Mouse (Mus musculus) liver, embryonic 12.5 days (tissue): Measurements from ENCODE around the gene Lyl1. TPM values are rescaled to one million over a fixed set of nuclear protein-coding genes. Genes with fewer than 3 reads are reported as not detected.

ENCODE experiments used
- ATAC-seq: fragments of 200-750 bp; cut with Nextera tagmentation; 2 replicates; pipeline ENCODE4 v1.8.0; 2017; ENCODE audit warnings: moderate number of reproducible peaks, mild to moderate bottlenecking, moderate library complexity
- H3K27ac ChIP-seq: fragments of 300-500 bp; sonication (generic); 2 replicates; pipeline ENCODE4 v1.5.1; 2016; ENCODE audit warnings: mild to moderate bottlenecking
- H3K27me3 ChIP-seq: fragments of 300-500 bp; sonication (generic); replicated peaks from 2 replicates; pipeline ENCODE4 v1.6.1; 2016; ENCODE audit warnings: mild to moderate bottlenecking, moderate library complexity
- H3K36me3 ChIP-seq: fragments of 300-500 bp; sonication (generic); 2 replicates; pipeline ENCODE4 v1.6.1; 2016; ENCODE audit warnings: mild to moderate bottlenecking, moderate library complexity
- H3K4me1 ChIP-seq: fragments of 300-500 bp; sonication (generic); 2 replicates; pipeline ENCODE4 v1.6.1; 2016
- H3K4me2 ChIP-seq: fragments of 300-500 bp; sonication (generic); 2 replicates; pipeline ENCODE4 v1.6.1; 2016; ENCODE audit warnings: mild to moderate bottlenecking, moderate library complexity
- H3K4me3 ChIP-seq: fragments of 300-500 bp; sonication (generic); 2 replicates; pipeline ENCODE4 v1.5.1; 2016; ENCODE audit warnings: mild to moderate bottlenecking, moderate library complexity
- H3K9ac ChIP-seq: fragments of 300-500 bp; sonication (generic); 2 replicates; pipeline ENCODE4 v1.6.1; 2016; ENCODE audit warnings: mild to moderate bottlenecking, moderate library complexity
- H3K9me3 ChIP-seq: fragments of 300-500 bp; sonication (generic); replicated peaks from 2 replicates; pipeline ENCODE4 v1.6.1; 2016; ENCODE audit warnings: mild to moderate bottlenecking, moderate library complexity
- WGBS: fragments of 180-500 bp; shearing (Covaris S2); methylation state at CpG from one replicate; pipeline ENCODE4 v1.1.7; 2016; ENCODE audit not compliant: insufficient replicate concordance; 5-methylcytosine and 5-hydroxymethylcytosine counted together
- polyA plus RNA-seq: library from polyadenylated mRNA; unstranded; fragments of >200 nt; fragmentation: Nextera tagmentation; extraction: Ambion mirVana; gene quantifications from 2 replicates; pipeline ENCODE4 v1.2.1, GENCODE M21; 2016

The Lyl1 gene
- polyA plus RNA-seq, 1 experiment from 2014 or later = 83.1 TPM

GRCm38 (mm10) chr8:84715893-84716468 is 14.7 kb downstream of the Lyl1 start:
- no peak for ATAC-seq
- WGBS = 38% methylated on average over 27 of the region's 27 CpGs
- Histone ChIP-seq H3K4me1 (peaks cover 41% of the 10 kb centered on the region), H3K27me3 (peaks cover 73% of the 10 kb centered on the region), H3K9me3 (no peaks in the 10 kb centered on the region), H3K4me3 (peak overlapping the region; percentile 8; the same call in 1 of the 2 replicates), H3K36me3 (0 out of 2 replicates have a peak, but pooled peaks cover 7% of the 10 kb centered on the region), H3K4me2 (peak overlapping the region; percentile 35), H3K9ac (no peak overlapping the region), H3K27ac (no peak overlapping the region)

- Histone ChIP-seq H3K9ac (no peak overlapping the region), H3K4me3 (no peak overlapping the region), H3K4me2 (no peak overlapping the region), H3K9me3 (no peaks in the 10 kb centered on the region), H3K36me3 (0 out of 2 replicates have a peak, but pooled peaks cover 7% of the 10 kb centered on the region), H3K27me3 (peaks cover 72% of the 10 kb centered on the region), H3K4me1 (peaks cover 48% of the 10 kb centered on the region), H3K27ac (no peak overlapping the region; the same call in 1 of the 2 replicates)
- ATAC-seq = no peak
- 87% methylated on average over 11 of the region's 11 CpGs for WGBS
Observed at GRCm38 (mm10) chr8:84716790-84717189, 15.5 kb downstream of the Lyl1 start.

GRCm38 (mm10) chr8:84718476-84718875 is 17.2 kb downstream of the Lyl1 start:
- Histone ChIP-seq H3K9ac (no peak overlapping the region), H3K4me2 (no peak overlapping the region), H3K9me3 (no peaks in the 10 kb centered on the region), H3K27me3 (peaks cover 57% of the 10 kb centered on the region), H3K36me3 (0 out of 2 replicates have a peak, but pooled peaks cover 7% of the 10 kb centered on the region), H3K4me3 (no peak overlapping the region), H3K27ac (0 out of 2 replicates have a peak overlapping the region, but pooled peaks have one; percentile 34), H3K4me1 (peaks cover 48% of the 10 kb centered on the region)
- WGBS = 72% methylated on average over 5 of the region's 5 CpGs
- no peak for ATAC-seq

GRCm38 (mm10) chr8:84718959-84719690 is 17.9 kb downstream of the Lyl1 start:
- ATAC-seq = no peak
- Histone ChIP-seq H3K27ac (peak overlapping the region; percentile 34; the same call in 1 of the 2 replicates), H3K36me3 (0 out of 2 replicates have a peak, but pooled peaks cover 7% of the 10 kb centered on the region), H3K4me2 (no peak overlapping the region), H3K27me3 (peaks cover 51% of the 10 kb centered on the region), H3K9ac (no peak overlapping the region), H3K4me1 (peaks cover 50% of the 10 kb centered on the region), H3K9me3 (no peaks in the 10 kb centered on the region), H3K4me3 (no peak overlapping the region)
- WGBS = 79% methylated on average over 5 of the region's 5 CpGs

- H3K36me3 ChIP-seq = peaks cover 35% of the 10 kb centered on the region
- H3K4me1 ChIP-seq = peaks cover 73% of the 10 kb centered on the region
- H3K27me3 ChIP-seq = peaks cover 20% of the 10 kb centered on the region
- peak overlapping the region; percentile 99 for H3K27ac ChIP-seq
- H3K4me3 ChIP-seq = peak overlapping the region; percentile 63
- H3K4me2 ChIP-seq = peak overlapping the region; percentile 78
- H3K9me3 ChIP-seq = no peaks in the 10 kb centered on the region
- ATAC-seq = peak; percentile 4; the same call in 1 of the 2 replicates
- 47% methylated on average over 6 of the region's 6 CpGs for WGBS
- H3K9ac ChIP-seq = peak overlapping the region; percentile 78
Observed at GRCm38 (mm10) chr8:84722530-84722849, 21.2 kb downstream of the Lyl1 start.

- 5% methylated on average over 10 of the region's 10 CpGs for WGBS
- Histone ChIP-seq H3K4me2 (peak within 1 kb of the TSS; percentile 78), H3K4me3 (peak within 1 kb of the TSS; percentile 63), H3K9ac (peak within 1 kb of the TSS; percentile 78), H3K36me3 (peaks cover 38% of the 10 kb centered on the region), H3K27ac (peak within 1 kb of the TSS; percentile 99), H3K4me1 (peaks cover 73% of the 10 kb centered on the region), H3K27me3 (peaks cover 17% of the 10 kb centered on the region; the same call in 1 of the 2 replicates), H3K9me3 (no peaks in the 10 kb centered on the region)
- ATAC-seq = peak; percentile 91
Observed at GRCm38 (mm10) chr8:84722850-84723570, 21.8 kb downstream of the Lyl1 start, which contains the start of gene G430095P16Rik. Gene G430095P16Rik, plus strand, starts transcription at chr8:84723007.

- Histone ChIP-seq H3K36me3 (peaks cover 38% of the 10 kb centered on the region), H3K4me3 (peak overlapping the region; percentile 63), H3K9me3 (no peaks in the 10 kb centered on the region), H3K27me3 (peaks cover 13% of the 10 kb centered on the region; the same call in 1 of the 2 replicates), H3K4me2 (peak overlapping the region; percentile 78), H3K4me1 (peaks cover 78% of the 10 kb centered on the region), H3K27ac (peak overlapping the region; percentile 99), H3K9ac (peak overlapping the region; percentile 78)
- ATAC-seq = peak; percentile 47; the same call in 1 of the 2 replicates
- 19% methylated on average over 7 of the region's 7 CpGs for WGBS
Observed at GRCm38 (mm10) chr8:84723571-84723900, 22.3 kb downstream of the Lyl1 start.

- Histone ChIP-seq H3K27ac (peak overlapping the region; percentile 99), H3K27me3 (peaks cover 6% of the 10 kb centered on the region; the same call in 1 of the 2 replicates), H3K4me2 (peak overlapping the region; percentile 78), H3K9me3 (no peaks in the 10 kb centered on the region), H3K36me3 (peaks cover 39% of the 10 kb centered on the region), H3K9ac (peak overlapping the region; percentile 78), H3K4me1 (peaks cover 89% of the 10 kb centered on the region), H3K4me3 (peak overlapping the region; percentile 63)
- ATAC-seq = peak; percentile 51; the same call in 1 of the 2 replicates
- WGBS = 42% methylated on average over 9 of the region's 9 CpGs
Observed at GRCm38 (mm10) chr8:84724683-84725082, 23.4 kb downstream of the Lyl1 start.

- no peak for ATAC-seq
- 57% methylated on average over 10 of the region's 10 CpGs for WGBS
Observed at GRCm38 (mm10) chr8:84725246-84725940, 24.1 kb downstream of the Lyl1 start.

GRCm38 (mm10) chr8:84725941-84726259 is 24.6 kb downstream of the Lyl1 start:
- Histone ChIP-seq H3K4me3 (peak overlapping the region; percentile 63), H3K27me3 (no peaks in the 10 kb centered on the region; the same call in 1 of the 2 replicates), H3K4me1 (peaks cover 100% of the 10 kb centered on the region), H3K9ac (peak overlapping the region; percentile 78), H3K4me2 (peak overlapping the region; percentile 78), H3K9me3 (no peaks in the 10 kb centered on the region), H3K36me3 (peaks cover 36% of the 10 kb centered on the region), H3K27ac (peak overlapping the region; percentile 99)
- no peak for ATAC-seq
- 26% methylated on average over 3 of the region's 3 CpGs for WGBS

More at GRCm38 (mm10) chr8:84725246-84725940, 24.1 kb downstream of the Lyl1 start:
- H3K4me1 ChIP-seq = peaks cover 96% of the 10 kb centered on the region
- H3K4me3 ChIP-seq = peak overlapping the region; percentile 63
- H3K4me2 ChIP-seq = peak overlapping the region; percentile 78
- no peaks in the 10 kb centered on the region for H3K9me3 ChIP-seq
- H3K9ac ChIP-seq = peak overlapping the region; percentile 78
- peak overlapping the region; percentile 99 for H3K27ac ChIP-seq
- H3K27me3 ChIP-seq = no peaks in the 10 kb centered on the region; the same call in 1 of the 2 replicates
- H3K36me3 ChIP-seq = peaks cover 39% of the 10 kb centered on the region

- no peaks in the 10 kb centered on the region; the same call in 1 of the 2 replicates for H3K27me3 ChIP-seq
- H3K27ac ChIP-seq = peak overlapping the region; percentile 99
- WGBS = 76% methylated on average over 3 of the region's 3 CpGs
- H3K4me3 ChIP-seq = no peak overlapping the region
- H3K4me1 ChIP-seq = peaks cover 100% of the 10 kb centered on the region
- H3K4me2 ChIP-seq = peak overlapping the region; percentile 4; the same call in 1 of the 2 replicates
- no peak for ATAC-seq
- H3K36me3 ChIP-seq = peaks cover 36% of the 10 kb centered on the region
- peak overlapping the region; percentile 42; the same call in 1 of the 2 replicates for H3K9ac ChIP-seq
- no peaks in the 10 kb centered on the region for H3K9me3 ChIP-seq
Observed at GRCm38 (mm10) chr8:84728474-84728873, 27.2 kb downstream of the Lyl1 start.
